Mouse (Mus musculus): Measurements from ENCODE around the gene Fdxacb1. TPM values are rescaled to one million over a fixed set of nuclear protein-coding genes. Genes with fewer than 3 reads are reported as not detected.
A peak's percentile ranks its signal among the peaks of the same experiment; 100 is the strongest.

Gene Fdxacb1
- total RNA-seq, 2 experiments from 2014 or later = 4.5 to 5.6 TPM

DNA sequence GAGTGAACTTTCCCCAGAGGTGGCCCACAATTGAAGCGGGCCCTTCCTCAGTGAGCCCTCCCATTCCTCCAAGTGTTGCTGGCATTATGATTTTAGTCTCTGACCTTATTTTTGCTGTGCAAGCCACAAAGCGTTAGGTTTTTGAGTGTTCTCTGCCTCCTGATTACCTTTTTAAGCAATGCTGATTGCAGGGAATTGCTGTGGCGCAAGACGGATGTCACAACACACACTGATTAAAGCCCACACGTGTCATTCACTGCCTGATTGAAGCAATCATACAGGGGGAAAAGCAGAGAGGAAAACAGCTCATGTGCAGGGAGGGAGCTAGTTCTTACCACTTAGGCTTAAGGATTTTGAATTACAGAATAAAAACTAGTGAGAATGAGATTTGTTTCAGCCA, 30.3 kb downstream of the Fdxacb1 start:
- DNase-seq (ENCODE audit: low spot score in 2 of 2) = peak in 1 of 2 experiments; percentile 11

DNA sequence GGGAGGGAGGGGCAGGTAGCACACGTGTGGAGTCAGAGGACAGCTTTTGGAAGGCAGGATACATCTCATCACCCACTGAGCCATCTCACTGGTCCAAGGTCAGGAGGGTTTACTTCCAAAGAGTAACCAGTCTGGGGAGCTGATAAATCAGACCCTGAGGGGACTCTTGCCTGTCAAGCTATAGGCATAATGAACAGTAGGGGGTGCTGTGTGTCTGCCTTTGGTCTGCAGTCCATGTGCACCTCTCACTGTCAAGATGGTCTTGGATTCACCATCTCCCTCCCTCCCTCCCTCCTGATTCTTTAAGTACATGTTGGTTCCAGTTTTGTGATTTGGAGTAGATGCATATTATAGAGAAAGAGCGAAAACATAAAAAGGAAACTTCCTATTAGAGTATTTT, 32.9 kb downstream of the Fdxacb1 start:
- DNase-seq (ENCODE audit: low spot score in 2 of 2) = no peak

- DNase-seq (ENCODE audit: low spot score in 2 of 2) = no peak
Measured at GRCm38 (mm10) chr9:50803055-50803671, 35.1 kb downstream of the Fdxacb1 start.

DNA sequence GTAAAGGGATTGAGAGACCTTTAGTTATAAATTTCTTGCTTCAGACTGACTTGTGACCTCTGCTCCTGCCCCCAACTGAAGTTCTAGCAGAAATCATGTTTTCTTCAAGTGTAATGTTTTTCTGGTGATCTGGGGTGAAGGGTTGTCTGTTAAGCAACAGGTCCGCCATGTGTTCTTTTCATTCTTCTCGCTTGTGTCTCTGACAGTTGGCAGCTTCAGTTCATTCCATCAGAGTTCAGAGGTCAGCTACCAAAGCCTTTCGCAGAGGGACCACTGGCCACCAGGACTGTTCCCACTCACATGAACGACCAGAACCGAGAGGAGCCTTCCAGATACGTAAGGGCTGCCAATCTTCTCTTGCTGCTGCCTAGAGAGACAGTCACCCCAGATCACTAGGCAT, 40.4 kb downstream of the Fdxacb1 start:
- DNase-seq (ENCODE audit: low spot score in 2 of 2) = no peak

- DNase-seq (ENCODE audit: low spot score in 2 of 2) = no peak
Measured at GRCm38 (mm10) chr9:50809146-50809545, 41.1 kb downstream of the Fdxacb1 start.

GRCm38 (mm10) chr9:50811187-50811586, 43.2 kb downstream of the Fdxacb1 start:
- no peak for DNase-seq (ENCODE audit: low spot score in 2 of 2)

- no peak for DNase-seq (ENCODE audit: low spot score in 2 of 2)
Measured at GRCm38 (mm10) chr9:50811746-50812145, 43.7 kb downstream of the Fdxacb1 start.

- no peak for DNase-seq (ENCODE audit: low spot score in 2 of 2)
Measured at GRCm38 (mm10) chr9:50813796-50814195, 45.8 kb downstream of the Fdxacb1 start.

DNA sequence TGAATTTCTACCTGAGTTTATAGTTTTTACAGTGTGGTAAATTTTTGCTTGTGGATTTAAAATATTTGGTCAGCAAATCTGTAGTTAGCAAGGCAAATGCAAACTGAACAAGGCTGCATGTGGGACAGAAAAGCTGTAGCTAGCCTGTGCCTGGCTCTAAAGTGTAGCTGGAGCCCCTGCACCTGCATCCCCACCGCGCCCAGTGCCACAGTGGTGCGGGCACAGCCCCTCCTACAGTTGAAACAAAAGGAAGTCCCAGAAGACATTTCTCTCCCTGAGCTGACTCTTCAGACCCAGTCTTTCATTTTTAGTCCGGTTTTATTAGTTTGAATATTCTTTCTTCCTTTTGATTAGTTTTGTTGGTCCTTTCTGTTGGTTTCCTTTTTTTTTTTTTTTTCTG, 47.6 kb downstream of the Fdxacb1 start:
- DNase-seq (ENCODE audit: low spot score in 2 of 2) = no peak

DNA sequence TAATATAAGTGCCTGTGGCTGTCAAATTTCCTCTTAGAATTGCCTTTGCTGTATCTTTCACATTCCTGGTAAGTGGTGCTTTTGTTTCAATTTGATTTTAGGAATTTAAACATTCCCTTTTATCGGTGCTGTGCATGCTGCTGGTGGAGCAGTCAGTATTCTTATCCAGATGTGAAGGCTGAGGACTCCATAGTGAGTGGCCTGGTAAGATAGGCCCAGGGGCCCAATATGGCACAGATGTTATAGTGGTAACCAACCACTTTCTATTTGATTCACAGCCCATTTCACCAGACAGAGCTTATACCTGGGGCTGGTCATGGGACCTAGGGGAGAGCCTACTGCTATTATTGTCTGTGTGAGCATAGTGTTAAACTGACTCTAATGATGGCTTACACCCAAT, 48.5 kb downstream of the Fdxacb1 start:
- no peak for DNase-seq (ENCODE audit: low spot score in 2 of 2)

DNA sequence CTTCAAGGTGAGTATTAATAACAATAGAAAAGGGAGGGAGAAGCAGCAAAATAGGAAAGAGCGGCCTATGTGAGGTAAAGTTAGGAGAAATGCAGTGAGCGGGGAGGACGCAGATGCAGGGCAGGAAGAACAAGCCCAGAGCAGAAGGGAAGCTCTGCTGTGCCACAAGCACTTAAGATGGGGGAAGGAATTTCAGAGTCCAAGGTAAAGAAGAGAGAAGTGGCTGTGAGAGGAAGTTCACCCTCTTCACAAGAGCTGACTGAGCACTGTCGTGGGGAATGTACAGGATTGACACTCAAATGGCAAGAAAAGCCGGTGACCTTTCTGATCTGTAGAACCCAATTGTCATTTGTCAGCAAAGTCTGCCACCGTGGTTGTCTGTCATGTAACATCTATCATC, 50.0 kb downstream of the Fdxacb1 start:
- DNase-seq (ENCODE audit: low spot score in 2 of 2) = no peak

- DNase-seq (ENCODE audit: low spot score in 2 of 2) = no peak
Measured at GRCm38 (mm10) chr9:50819716-50820115, 51.7 kb downstream of the Fdxacb1 start.

- DNase-seq (ENCODE audit: low spot score in 2 of 2) = no peak
Measured at GRCm38 (mm10) chr9:50821651-50822050, 53.6 kb downstream of the Fdxacb1 start.

DNA sequence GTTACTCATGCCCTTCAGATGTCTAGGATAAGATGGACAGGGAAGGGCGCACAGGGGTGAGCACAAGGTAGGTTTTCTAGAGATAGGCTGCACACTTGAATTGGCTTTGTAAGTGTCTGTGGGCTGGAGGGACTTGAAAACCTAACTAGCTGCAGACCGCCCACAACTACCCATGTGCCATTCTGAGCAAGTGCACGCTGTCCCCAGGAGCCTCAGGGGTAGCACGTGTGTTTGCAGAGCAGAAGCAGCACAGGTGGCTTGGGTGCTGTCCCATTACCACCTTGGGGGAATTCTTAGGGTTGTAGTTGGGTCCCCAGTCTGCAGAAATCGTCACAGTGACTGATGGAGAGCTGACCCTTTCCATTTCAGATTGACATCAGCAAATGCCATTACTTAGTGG, 54.2 kb downstream of the Fdxacb1 start:
- DNase-seq (ENCODE audit: low spot score in 2 of 2) = no peak

Other genes with a start within 250 kb of the Fdxacb1 start
- 10 to 100 TPM; 76.0 to 77.4 TPM for gene Pts, start 239.5 kb upstream of the Fdxacb1 start, total RNA-seq (2021)
- gene Il18, start 213.4 kb upstream of the Fdxacb1 start, total RNA-seq (2021) = 1 to 10 TPM; 3.9 to 6.5 TPM
- gene Bco2, start 213.1 kb upstream of the Fdxacb1 start, total RNA-seq (2021) = 1 to 10 TPM; 4.6 to 4.7 TPM
- not detected for gene Tex12, start 206.9 kb upstream of the Fdxacb1 start, total RNA-seq (2021)
- 100 to 1,000 TPM; 260 to 414 TPM for gene Sdhd, start 164.4 kb upstream of the Fdxacb1 start, total RNA-seq (2021)
- 100 to 1,000 TPM; 210 to 223 TPM for gene Timm8b, start 164.3 kb upstream of the Fdxacb1 start, total RNA-seq (2021)
- gene Pih1d2, start 150.9 kb upstream of the Fdxacb1 start, total RNA-seq (2021) = 1 to 10 TPM; 1.2 to 2.1 TPM
- gene Nkapd1, start 150.8 kb upstream of the Fdxacb1 start, total RNA-seq (2021) = 10 to 100 TPM; 24.5 to 25.6 TPM
- gene Dlat, start 108.5 kb upstream of the Fdxacb1 start, total RNA-seq (2021) = 100 to 1,000 TPM; 164 to 320 TPM
- 1 to 10 TPM; 5.4 to 7.7 TPM for gene Dixdc1, start 28.7 kb upstream of the Fdxacb1 start, total RNA-seq (2021)
- gene 2310030G06Rik, start 21.7 kb upstream of the Fdxacb1 start, total RNA-seq (2021) = 1 to 10 TPM; 5.1 to 5.4 TPM
- gene Cryab, start 16.9 kb upstream of the Fdxacb1 start, total RNA-seq (2021) = 10 to 100 TPM; 26.1 to 89.2 TPM
- 1 to 10 TPM; 1.7 to 3.4 TPM for gene Hspb2, start 15.9 kb upstream of the Fdxacb1 start, total RNA-seq (2021)
- gene Alg9, start 6.8 kb downstream of the Fdxacb1 start, total RNA-seq (2021) = 10 to 100 TPM; 22.2 to 30.1 TPM
- 10 to 100 TPM; 47.5 to 69.0 TPM for gene 1110032A03Rik, start 7.3 kb downstream of the Fdxacb1 start, total RNA-seq (2021)
- gene Ppp2r1b, start 77.1 kb downstream of the Fdxacb1 start, total RNA-seq (2021) = 10 to 100 TPM; 44.3 to 64.2 TPM
- gene Sik2, start 240.8 kb downstream of the Fdxacb1 start, total RNA-seq (2021) = 100 to 1,000 TPM; 120 to 197 TPM

All from adrenal gland, adult 18-20 months (tissue).